Mouse (Mus musculus): ENCODE measurements around the gene Oprd1.
A peak's percentile ranks its signal among the peaks of the same experiment; 100 is the strongest.

Gene Oprd1

DNA sequence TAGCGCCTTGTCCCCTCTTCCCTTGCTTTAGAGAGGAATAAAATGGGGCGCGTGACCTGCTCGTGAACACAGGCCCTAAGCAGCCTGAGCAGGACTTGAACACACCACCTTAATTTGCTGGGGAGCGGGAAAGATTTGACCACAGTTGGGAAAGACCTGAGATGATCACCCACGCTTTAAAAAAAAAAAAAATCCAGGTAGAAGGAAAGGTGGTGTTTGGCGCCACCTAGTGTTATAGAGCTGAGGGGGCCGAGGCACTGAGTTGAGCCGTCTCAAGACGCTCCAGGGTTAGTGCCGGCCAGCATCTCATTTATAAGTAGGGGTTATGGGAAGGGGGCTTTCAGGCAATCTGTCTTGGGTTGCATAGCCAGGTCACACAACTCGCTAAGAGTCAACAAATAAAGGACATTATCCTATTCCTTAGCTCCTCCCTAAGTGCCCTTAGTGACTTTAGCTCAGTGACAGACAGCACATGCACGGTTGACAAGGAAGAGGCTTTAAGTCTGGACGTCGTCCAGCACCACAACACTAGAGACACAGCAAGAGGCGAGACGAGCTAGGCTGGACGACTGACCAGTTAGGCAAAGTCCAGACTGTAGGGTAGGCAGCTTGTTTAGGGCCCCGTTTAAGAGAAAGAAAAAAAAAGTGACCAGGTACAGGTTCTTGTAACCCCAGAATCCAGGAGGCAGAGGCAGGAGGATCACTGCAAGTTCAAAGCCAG is 64.6 kb downstream of the Oprd1 start:
- peak; percentile 77 to 90 for DNase-seq (ENCODE audit: low spot score in 2 of 2)

DNA sequence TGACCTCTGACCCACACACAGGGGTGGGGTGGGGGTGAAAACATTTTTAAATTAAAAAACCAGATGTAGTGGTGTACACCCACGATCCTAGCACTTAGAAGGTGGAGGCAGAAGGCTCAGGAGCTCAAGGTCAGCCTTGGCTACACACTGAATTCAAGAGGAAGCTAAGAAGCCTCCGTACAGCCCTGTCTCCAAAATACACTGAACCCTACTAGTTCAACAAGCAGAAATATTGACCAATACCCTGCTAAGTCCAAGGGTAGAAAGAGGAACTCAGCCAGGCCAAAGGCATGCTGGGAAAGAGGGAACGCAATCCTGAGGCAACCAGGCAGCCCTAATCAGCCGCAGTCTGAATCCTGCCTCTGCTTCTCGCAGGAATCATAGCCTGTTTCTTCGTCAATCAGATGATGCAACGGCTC is 66.0 kb downstream of the Oprd1 start:
- DNase-seq (ENCODE audit: low spot score in 2 of 2), result no peak

GRCm38 (mm10) chr4:132077445-132077844 is 66.8 kb downstream of the Oprd1 start:
- peak; percentile 80 to 82 for DNase-seq (ENCODE audit: low spot score in 2 of 2)

DNA sequence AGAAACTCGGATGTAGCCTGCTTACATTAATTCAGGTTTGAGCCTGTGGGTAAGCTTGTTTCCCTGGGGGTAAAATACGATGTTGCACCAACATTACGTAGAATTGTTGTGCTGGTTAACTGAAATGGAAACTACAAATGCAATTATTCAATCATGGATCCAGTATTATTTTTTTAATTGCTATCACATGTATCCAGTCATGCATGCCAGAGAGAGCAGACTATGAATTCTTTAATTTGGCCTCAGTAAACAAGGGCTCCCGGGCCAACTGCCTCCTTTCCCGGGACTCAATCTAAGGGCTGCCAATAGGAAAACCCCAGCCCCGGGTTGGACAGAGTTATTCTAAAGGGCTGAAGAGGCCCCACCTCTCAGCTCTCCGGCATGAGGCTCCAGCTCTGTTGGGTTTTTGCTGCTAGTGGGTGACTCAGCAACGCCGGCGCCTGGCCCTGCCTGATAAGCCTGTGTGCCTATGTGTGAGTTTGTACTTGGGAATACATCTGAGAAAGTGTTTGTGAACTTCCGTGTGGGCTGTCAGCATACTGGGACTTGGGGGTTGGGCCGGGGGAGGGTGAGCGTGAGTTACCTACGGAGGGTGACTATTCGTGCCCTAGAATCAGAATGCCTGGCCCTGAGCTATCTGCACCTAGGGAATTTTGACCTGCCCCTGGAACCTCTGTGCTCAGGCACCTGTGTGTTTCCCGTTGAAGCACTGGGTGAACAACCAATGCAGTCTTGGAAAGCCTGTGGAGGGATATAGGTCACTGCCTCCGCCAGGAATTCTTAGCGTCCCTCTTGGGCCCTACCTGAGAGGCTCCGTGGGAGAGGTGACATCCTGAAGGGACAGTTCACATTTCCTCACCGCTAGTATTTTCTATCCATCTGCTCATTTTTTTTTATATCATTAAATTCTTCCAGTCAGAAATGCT is 67.5 kb downstream of the Oprd1 start:
- DNase-seq (ENCODE audit: low spot score in 2 of 2), result peak; percentile 89 to 90

GRCm38 (mm10) chr4:132075796-132076195 is 68.5 kb downstream of the Oprd1 start:
- DNase-seq (ENCODE audit: low spot score in 2 of 2), result no peak

- DNase-seq (ENCODE audit: low spot score in 2 of 2), result peak; percentile 100
Measured at GRCm38 (mm10) chr4:132074933-132075769, 69.1 kb downstream of the Oprd1 start, which contains the start of gene Epb41. Gene Epb41, minus strand, starts transcription at chr4:132075321.

DNA sequence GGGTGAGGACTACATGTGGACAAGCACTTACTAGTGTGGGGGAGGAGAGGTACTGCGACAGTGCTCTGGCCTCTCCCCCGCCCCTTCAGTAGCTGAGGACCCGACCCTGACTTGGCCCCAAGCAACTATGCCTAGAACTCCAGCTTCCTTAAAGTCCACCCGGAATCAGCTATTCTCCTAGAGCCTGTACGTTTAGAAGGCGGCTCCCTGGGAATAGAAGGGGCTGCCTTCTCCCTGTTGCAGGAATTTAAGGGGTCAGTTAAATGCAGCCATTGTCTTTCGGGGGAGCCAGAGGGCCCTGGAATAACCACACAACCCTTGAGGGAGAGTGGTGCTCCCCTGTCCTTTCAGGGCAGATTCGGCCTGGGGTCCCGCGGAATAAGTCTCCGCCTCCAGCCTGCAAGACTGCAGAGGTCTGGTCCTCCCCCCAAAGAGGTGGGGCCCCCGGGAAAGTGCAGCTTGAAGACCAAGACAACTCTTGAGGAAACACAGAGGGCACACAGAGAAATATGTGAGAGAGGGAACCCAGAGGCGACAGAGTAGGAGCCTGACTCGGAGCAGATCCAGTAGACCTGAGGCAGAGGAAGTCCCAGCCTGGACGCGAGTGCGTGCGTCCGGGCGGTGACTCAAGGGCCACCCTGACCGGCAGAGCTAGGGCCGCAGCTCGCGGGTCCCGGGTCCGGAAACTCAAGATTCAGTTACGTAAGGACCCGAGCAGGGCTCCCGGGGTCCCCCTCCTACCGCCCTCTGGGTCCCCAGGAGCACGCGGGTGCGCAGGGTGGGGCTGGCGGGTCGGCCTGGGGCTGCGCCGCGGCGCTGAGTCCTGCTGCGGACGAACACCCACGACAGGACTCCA is 70.0 kb downstream of the Oprd1 start, which contains the start of gene Gm10300:
Gene Gm10300, plus strand, starts transcription at position 621 of the 856 bp plus-strand sequence.
- peak; percentile 63 to 86 for DNase-seq (ENCODE audit: low spot score in 2 of 2)

GRCm38 (mm10) chr4:132072946-132073345 is 71.3 kb downstream of the Oprd1 start:
- DNase-seq (ENCODE audit: low spot score in 2 of 2), result no peak

GRCm38 (mm10) chr4:132072156-132072555 is 72.1 kb downstream of the Oprd1 start:
- DNase-seq (ENCODE audit: low spot score in 2 of 2), result no peak

- DNase-seq (ENCODE audit: low spot score in 2 of 2), result no peak
Measured at GRCm38 (mm10) chr4:132071674-132072073, 72.6 kb downstream of the Oprd1 start.

DNA sequence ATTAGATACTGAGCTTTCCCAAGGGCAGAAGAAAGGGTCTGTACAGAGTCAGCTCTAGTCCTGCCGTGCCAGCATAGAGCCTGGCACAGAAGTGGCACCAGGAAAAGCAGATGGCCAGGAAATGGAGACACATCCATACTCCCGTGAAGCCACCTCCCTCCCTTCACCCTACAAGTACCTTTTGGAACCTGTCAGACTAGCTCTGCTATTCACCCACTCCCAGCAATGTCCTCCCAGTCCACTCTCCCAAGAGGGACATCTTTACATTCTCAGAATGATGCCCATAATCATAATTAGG is 76.4 kb downstream of the Oprd1 start:
- no peak for DNase-seq (ENCODE audit: low spot score in 2 of 2)

DNA sequence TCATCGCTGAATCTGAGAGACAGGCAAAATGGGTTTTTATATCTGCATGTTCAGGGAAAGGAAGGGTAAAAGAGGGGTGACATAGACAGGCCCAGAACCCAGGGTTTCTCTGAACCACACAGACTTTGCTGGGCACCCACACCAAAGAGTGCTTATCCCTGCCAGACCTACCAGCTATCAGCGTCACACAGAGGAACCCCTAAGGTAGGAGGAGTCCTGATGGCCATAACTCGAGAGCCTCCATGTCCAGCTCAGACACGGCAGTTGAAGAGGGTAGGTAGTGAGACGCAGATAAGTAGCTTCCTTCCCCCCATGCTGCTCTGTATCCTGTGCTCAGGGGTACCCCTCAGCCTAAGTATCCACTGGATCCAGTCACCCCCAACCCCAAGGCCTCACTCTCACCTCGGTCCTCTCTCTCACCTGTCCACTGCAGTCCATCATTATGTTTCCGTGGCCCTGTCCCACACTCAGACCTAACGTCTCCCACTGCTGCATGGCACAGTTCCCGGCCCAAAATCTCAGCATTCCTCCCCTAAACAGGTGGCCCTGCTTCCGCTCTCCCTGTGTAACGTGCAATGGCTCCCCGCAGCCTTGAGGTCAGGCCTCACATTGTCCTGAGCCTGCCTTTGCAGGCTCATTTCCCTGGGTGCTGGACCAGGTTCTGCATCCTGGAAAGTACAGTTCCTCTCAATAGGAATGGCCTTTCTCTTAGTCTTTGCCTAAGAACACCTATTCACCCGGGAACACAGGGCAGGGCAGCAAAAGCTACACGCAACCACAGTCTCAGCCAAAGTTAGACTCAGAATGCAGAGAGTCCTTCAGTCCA is 77.0 kb downstream of the Oprd1 start:
- no peak for DNase-seq (ENCODE audit: low spot score in 2 of 2)

DNA sequence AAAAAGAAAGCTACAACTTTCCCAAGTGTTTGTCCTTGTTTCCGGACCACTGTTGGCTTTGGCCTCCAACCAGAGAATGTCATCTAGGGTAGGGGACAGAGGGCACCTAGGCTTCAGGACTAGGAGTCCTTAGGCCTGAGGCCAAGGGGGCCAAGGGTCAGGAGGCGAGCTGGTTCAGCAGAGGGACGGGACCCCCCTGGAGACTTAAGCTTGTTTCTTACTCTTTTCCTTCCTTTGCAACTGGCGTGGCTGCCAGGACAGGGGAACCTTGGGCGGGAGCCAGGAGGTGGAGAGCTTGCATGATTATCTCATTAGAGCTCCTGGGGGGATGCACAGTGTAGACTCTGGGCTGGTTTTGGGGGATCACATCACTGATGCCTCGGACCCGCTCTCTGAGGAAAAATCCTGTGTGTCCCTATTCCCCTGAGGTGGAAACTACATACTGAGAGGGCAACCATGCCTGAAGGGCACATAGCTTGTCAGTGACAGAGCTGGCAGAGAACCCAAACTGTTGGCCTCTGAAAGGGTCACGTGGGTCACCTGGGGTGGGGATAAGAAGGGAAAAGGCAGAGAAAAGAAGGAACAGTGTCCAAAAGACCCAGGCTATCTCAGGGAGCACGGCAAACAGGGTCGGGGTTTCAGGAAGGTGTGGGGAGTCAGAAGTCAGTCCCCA is 78.0 kb downstream of the Oprd1 start:
- DNase-seq (ENCODE audit: low spot score in 2 of 2), result peak in 1 of 2 experiments; percentile 56

DNA sequence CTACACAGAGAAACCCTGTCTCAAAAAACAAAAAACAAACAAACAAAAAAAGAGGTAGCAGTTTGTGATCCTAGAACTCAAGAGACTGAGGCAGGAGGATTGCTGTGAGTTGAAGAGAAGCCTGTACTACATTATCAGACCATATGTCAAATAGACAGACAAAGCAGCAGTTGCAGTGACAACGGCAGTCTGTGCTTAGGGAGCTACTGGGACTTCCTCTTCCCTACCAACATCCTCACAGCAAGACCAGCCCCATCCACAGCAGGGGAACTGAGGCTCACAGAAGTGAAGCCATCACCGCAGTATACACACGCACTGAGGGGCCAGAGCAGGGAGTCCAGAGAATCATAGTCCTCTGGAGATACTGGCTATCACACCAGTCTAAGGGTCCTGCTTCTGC is 78.7 kb downstream of the Oprd1 start:
- peak in 1 of 2 experiments; percentile 14 for DNase-seq (ENCODE audit: low spot score in 2 of 2)

GRCm38 (mm10) chr4:132064550-132064949 is 79.7 kb downstream of the Oprd1 start:
- no peak for DNase-seq (ENCODE audit: low spot score in 2 of 2)

- DNase-seq (ENCODE audit: low spot score in 2 of 2), result no peak
Measured at GRCm38 (mm10) chr4:132062934-132063884, 81.1 kb downstream of the Oprd1 start.

GRCm38 (mm10) chr4:132062289-132062688 is 82.0 kb downstream of the Oprd1 start:
- no peak for DNase-seq (ENCODE audit: low spot score in 2 of 2)
